Mouse (Mus musculus): Measurements from ENCODE around the gene H2-M3.
"Not testable (repeated sequence)": the region's sequence is repeated elsewhere in the genome, so short reads cannot be mapped to it uniquely, and the experiment has no call there.

H2-M3 gene

DNA sequence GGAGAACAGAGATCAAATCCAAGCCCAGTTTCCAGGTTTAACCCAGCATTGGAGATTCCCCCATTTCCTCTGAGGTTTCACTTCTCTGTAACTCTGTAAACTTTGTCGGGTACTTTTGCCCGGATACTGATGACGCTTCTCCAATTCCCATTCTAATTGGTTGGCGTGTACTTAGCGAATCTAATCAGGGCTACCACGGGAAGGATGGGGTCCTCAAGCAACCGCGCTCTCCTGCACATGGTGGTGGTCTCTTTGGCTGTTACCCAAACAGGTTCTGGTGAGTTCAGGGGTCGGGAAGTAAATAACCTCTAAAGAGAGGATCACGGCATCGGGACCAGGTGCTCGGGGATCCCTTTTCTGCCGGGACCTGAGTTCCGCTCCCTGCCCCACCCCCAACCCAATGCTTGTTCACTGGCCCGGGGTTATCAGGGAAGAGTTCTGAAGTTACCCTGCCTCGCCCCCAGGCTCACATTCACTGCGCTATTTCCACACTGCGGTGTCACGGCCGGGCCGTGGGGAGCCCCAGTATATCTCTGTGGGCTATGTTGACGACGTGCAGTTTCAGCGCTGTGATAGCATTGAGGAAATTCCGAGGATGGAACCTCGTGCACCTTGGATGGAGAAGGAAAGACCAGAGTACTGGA lies at the start of gene H2-M3:
Gene H2-M3, plus strand, starts transcription at position 163 of the 644 bp plus-strand sequence.
- DNase-seq = peak; percentile 91

DNA sequence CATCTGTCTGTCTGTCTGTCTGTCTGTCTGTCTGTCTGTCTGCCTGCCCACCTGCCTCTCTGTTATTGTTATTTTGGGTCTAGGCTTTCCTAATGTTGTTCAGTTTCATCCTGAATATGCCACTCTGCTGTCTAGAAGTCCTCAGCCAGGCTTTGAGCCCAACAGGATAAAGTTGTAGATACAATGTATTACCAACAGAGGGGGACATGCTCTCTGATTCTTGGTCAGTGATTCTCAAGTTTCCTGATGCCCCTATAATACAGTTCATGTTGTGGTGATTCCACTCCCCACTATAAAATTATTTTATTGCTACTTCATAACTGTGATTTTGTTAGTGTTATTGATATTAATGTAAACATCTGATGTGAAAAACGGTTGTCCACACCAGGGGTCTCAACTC lies 48.1 kb upstream of the H2-M3 start:
- no peak for DNase-seq

GRCm38 (mm10) chr17:37237230-37237629 lies 32.8 kb upstream of the H2-M3 start, which contains the start of gene Olfr97:
Olfr97 (minus strand) TSS chr17:37237330.
- not testable (repeated sequence) for DNase-seq

DNA sequence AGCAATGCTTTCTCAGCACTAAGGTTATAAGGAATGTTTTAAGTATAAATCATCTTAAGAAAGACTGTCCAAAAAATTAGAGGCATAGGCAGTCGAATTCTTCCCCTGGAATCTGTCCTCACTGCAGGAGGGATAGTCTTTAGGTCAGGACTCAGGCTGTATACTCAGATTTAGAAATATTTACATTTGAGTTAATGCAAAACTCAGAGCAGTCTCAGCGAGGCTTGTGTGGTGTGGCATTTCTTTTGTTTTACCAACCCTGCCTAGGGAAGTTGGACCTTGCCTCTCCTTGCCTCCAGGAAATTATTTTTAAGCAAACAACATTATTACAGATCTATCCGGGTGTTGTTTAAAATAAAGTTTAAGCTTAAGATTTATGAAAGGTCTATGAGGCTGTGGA lies 27.8 kb upstream of the H2-M3 start:
- no peak for DNase-seq

- peak; percentile 17 to 23 for DNase-seq
Measured at GRCm38 (mm10) chr17:37246715-37247114, 23.3 kb upstream of the H2-M3 start.

DNA sequence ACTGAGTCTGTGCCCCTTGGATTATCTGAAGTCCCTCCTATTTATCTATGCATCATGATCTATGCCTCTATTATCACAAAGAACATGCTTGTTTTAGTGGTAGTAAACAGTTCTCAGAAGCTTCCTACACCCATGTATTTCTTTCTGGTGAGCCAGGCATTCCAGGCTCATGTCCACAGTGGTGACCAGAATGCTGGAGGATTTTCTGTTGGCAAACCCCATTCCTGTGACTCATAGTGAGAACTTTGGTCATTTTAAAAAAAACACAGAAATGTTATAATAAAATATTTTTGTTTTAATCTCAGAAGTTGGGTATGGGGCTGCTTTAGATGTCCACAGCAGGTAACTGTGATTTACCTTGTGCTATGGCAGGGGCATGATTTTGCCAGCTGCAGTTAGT lies 20.6 kb upstream of the H2-M3 start:
- DNase-seq = no peak

DNA sequence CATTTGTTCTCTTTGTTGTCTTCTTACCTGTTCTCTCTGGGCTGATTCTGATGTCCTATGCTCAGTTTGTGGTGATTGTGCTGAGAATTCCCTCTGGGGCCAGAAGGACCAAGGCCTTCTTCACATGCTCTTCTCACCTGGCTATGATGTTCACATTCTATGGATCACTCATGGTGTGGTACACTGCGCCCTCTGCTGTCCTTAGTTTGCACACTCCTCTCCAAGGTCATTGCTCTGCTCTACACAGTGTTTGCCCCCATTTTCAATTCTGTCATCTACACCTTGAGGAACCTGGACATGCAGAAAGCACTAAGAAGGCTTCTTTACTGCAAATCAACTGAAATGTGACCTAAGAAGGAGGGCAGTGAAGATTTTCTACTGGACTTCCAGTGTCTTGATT lies 19.5 kb upstream of the H2-M3 start:
- peak; percentile 8 to 11 for DNase-seq

- DNase-seq = no peak
Measured at GRCm38 (mm10) chr17:37263626-37264025, 6.4 kb upstream of the H2-M3 start, which contains the start of gene Olfr98. Olfr98 (minus strand) TSS chr17:37263749.

- peak in 1 of 2 experiments; percentile 8 for DNase-seq
Measured at GRCm38 (mm10) chr17:37270702-37271092, 677 bp downstream of the H2-M3 start.

- no peak for DNase-seq
Measured at GRCm38 (mm10) chr17:37275626-37276248, 5.7 kb downstream of the H2-M3 start.

DNA sequence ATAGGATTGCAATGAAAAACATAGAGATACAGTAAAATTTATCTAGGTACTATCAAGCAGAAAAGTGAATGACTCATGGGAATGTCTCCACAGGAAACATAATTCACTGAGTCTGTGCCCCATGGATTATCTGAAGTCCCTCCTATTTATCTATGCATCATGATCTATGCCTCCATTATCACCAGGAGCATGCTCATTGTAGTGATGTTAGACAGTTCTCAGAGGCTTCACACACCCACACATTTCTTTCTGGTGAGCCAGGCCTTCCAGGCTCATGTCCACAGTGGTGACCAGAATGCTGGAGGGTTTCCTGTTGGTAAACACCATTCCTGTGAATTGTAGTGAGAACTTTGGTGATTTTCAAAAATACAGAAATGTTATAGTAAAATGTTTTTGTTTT lies 6.6 kb downstream of the H2-M3 start:
- no peak for DNase-seq

GRCm38 (mm10) chr17:37280331-37280730 lies 10.3 kb downstream of the H2-M3 start:
- DNase-seq = no peak

- DNase-seq = no peak
Measured at GRCm38 (mm10) chr17:37283360-37283759, 13.3 kb downstream of the H2-M3 start, which contains the start of gene Olfr99. Olfr99 (minus strand) TSS chr17:37283460.

GRCm38 (mm10) chr17:37304213-37304612 lies 34.2 kb downstream of the H2-M3 start, which contains the start of gene Olfr101:
Olfr101 (minus strand) TSS chr17:37304313.
- DNase-seq = no peak

GRCm38 (mm10) chr17:37308483-37308882 lies 38.5 kb downstream of the H2-M3 start:
- DNase-seq = peak in 1 of 2 experiments; percentile 1

GRCm38 (mm10) chr17:37310146-37310699 lies 40.2 kb downstream of the H2-M3 start:
- DNase-seq = no peak

DNA sequence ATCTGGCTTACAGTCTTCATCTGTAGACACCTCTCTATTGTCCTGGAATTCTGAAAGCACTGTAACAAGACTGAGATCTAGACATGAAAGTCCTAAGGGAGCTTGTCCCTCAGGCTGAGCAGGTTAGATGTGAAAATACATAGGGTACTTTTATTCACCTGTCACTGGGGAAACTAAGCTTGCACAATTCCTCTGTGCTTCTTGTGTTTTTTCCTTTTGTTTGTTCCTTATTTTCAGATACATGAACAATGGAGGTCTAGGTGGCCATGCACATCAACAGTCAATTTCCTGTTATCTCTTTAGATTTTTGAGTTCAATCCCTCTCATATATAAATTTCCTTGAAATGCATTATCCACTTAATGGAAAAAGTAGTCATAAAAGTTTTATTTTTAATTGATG lies 46.9 kb downstream of the H2-M3 start, which contains the start of gene Olfr102:
Gene Olfr102, minus strand, starts transcription at position 101 of the 400 bp plus-strand sequence.
- no peak for DNase-seq
